Mouse (Mus musculus): ENCODE measurements at regions not wholly inside any gene's neighbourhood (a gene's known extent, or its start where the extent isn't known, plus 50 kb on each side); places are given as distances from the start of the nearest gene placed in this dataset.

DNA sequence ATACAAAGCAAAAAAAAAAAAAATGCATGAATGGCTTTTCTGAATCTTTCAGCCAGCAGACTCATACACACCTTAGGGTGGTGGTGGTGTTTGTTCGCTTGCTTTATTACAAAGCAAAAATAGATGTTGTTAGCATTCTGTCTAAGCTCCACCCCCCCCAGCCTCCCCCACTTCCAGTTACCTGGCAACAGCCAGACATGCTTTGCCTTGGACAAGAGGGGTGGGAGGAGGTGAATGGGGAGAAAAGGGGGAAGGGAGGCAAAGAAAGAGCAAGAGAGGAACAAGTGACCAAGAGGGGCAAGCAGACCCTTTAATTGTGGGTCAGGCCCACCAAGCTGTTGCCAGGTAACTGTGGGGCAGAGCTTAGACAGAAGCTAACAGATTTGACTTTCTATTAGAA is 1268.0 kb downstream of the Cdh8 start:
- TF ChIP-seq CTCF (IDR thresholded peaks at IDR 0.05; ENCODE audit: borderline replicate concordance, extremely low read depth, insufficient read depth, insufficient read length) (no peak), POLR2A (IDR thresholded peaks at IDR 0.05; ENCODE audit: borderline replicate concordance, extremely low read depth, insufficient read depth, insufficient read length, poor library complexity, severe bottlenecking) (no peak)

All from brain, embryonic 14.5 days (tissue).